Mouse (Mus musculus) CH12F3 (cell line): ENCODE results near the gene Mpnd.
"Not testable (repeated sequence)": the region's sequence is repeated elsewhere in the genome, so short reads cannot be mapped to it uniquely, and the experiment has no call there.

ENCODE experiments used
- in situ Hi-C: fragments of 300-500 bp; cut with MboI; formaldehyde crosslinking; loops from 2 replicates; pipeline ENCODE4 v1.14.3; 2020; ENCODE audit warnings: low sequenced_read_pairs

Mpnd gene

GRCm38 (mm10) chr17:56036176-56036900 lies 30.8 kb downstream of the Mpnd start, which contains the start of gene Sh3gl1:
Gene Sh3gl1 (minus strand): TSS chr17:56036635.
- in situ Hi-C loops: no loop called here

- in situ Hi-C loops: no loop called here
Measured at GRCm38 (mm10) chr17:56036901-56037287, 31.4 kb downstream of the Mpnd start.

GRCm38 (mm10) chr17:56038583-56039261 lies 33.2 kb downstream of the Mpnd start:
- in situ Hi-C loops: no loop called here

GRCm38 (mm10) chr17:56039345-56039744 lies 33.8 kb downstream of the Mpnd start:
- in situ Hi-C loops: no loop called here

- in situ Hi-C loops: no loop called here
Measured at GRCm38 (mm10) chr17:56040030-56040856, 34.7 kb downstream of the Mpnd start, which contains the start of gene Chaf1a. Gene Chaf1a (plus strand): TSS chr17:56040439.

GRCm38 (mm10) chr17:56040857-56041163 lies 35.3 kb downstream of the Mpnd start:
- in situ Hi-C loops: no loop called here

GRCm38 (mm10) chr17:56051369-56051768 lies 45.9 kb downstream of the Mpnd start:
- in situ Hi-C loops: no loop called here

- in situ Hi-C loops: no loop called here
Measured at GRCm38 (mm10) chr17:56054938-56055337, 49.4 kb downstream of the Mpnd start.

- in situ Hi-C loops: no loop called here
Measured at GRCm38 (mm10) chr17:56055945-56056678, 50.6 kb downstream of the Mpnd start.

- in situ Hi-C loops: no loop called here
Measured at GRCm38 (mm10) chr17:56057381-56058120, 52.0 kb downstream of the Mpnd start.

GRCm38 (mm10) chr17:56062081-56062480 lies 56.6 kb downstream of the Mpnd start:
- in situ Hi-C loops: no loop called here

- in situ Hi-C loops: not testable (repeated sequence)
Measured at GRCm38 (mm10) chr17:56065715-56066114, 60.2 kb downstream of the Mpnd start.
